Mouse (Mus musculus) C2C12 (cell line): Measurements from ENCODE around the gene Bcl2l13. TPM values are rescaled to one million over a fixed set of nuclear protein-coding genes. Genes with fewer than 3 reads are reported as not detected.
A peak's percentile ranks its signal among the peaks of the same experiment; 100 is the strongest.

ENCODE experiments used
- H3K27me3 ChIP-seq: one replicate; pipeline ENCODE4 v1.6.1; 2011; ENCODE audit not compliant: control insufficient read depth, insufficient read depth, insufficient read length
- H3K36me3 ChIP-seq: one replicate; pipeline ENCODE4 v1.6.1; 2011; ENCODE audit not compliant: control insufficient read depth, insufficient read depth
- H3K4me3 ChIP-seq: one replicate; pipeline ENCODE4 v1.5.1; 2011; ENCODE audit warnings: mild to moderate bottlenecking, control low read depth; ENCODE audit not compliant: poor library complexity, insufficient read depth, severe bottlenecking
- H3K79me2 ChIP-seq: one replicate; pipeline ENCODE4 v1.6.1; 2011; ENCODE audit not compliant: control insufficient read depth, insufficient read depth
- H3K79me3 ChIP-seq: one replicate; pipeline ENCODE4 v1.6.1; 2011; ENCODE audit warnings: low read depth, control low read depth
- H3ac ChIP-seq: one replicate; pipeline ENCODE3; 2011; ENCODE audit warnings: low read depth; ENCODE audit not compliant: control insufficient read depth, insufficient read length
- CEBPB ChIP-seq: IDR thresholded peaks from one replicate; pipeline ENCODE4 v1.6.1; 2011; ENCODE audit warnings: low read depth, mild to moderate bottlenecking, control low read depth, moderate library complexity
- CTCF ChIP-seq: IDR thresholded peaks from one replicate; pipeline ENCODE4 v1.5.1; 2011; ENCODE audit not compliant: control insufficient read depth, insufficient read depth, insufficient read length
- FOSL1 ChIP-seq: IDR thresholded peaks from one replicate; pipeline ENCODE4 v1.8.0; 2011; ENCODE audit warnings: mild to moderate bottlenecking, low read length; ENCODE audit not compliant: poor library complexity, insufficient read depth, severe bottlenecking
- MAX ChIP-seq: IDR thresholded peaks from one replicate; pipeline ENCODE4 v1.6.1; 2011; ENCODE audit warnings: mild to moderate bottlenecking, control low read depth
- MYOD1 ChIP-seq: IDR thresholded peaks from one replicate; pipeline ENCODE4 v1.6.1; 2011; ENCODE audit warnings: low read depth; ENCODE audit not compliant: control insufficient read depth, insufficient read length
- MYOG ChIP-seq: IDR thresholded peaks from one replicate; pipeline ENCODE4 v1.6.1; 2011; ENCODE audit not compliant: control insufficient read depth, insufficient read length; ENCODE audit errors: extremely low read depth
- USF1 ChIP-seq: IDR thresholded peaks from one replicate; pipeline ENCODE4 v1.6.1; 2011; ENCODE audit warnings: low read depth, mild to moderate bottlenecking, control low read depth, moderate library complexity
- polyA plus RNA-seq: library from polyadenylated mRNA; unstranded; fragments of >200 nt; fragmentation: generic; extraction: Trizol; gene quantifications from one replicate; pipeline ENCODE4 v1.2.1, GENCODE M21; 2012; ENCODE audit warnings: missing spikeins

The Bcl2l13 gene
- polyA plus RNA-seq, 1 experiment, result 24.6 TPM

- Histone ChIP-seq H3K27me3 (no peaks in the 10 kb centered on the region), H3K79me2 (peaks cover 88% of the 10 kb centered on the region), H3K4me3 (no peak overlapping the region), H3K79me3 (peaks cover 77% of the 10 kb centered on the region), H3ac (no peak overlapping the region), H3K36me3 (peaks cover 49% of the 10 kb centered on the region)
- TF ChIP-seq USF1 (no peak), CTCF (no peak), MYOD1 (no peak)
These were observed 73.5 kb downstream of the Bcl2l13 start for GRCm38 (mm10) chr6:120909501-120909900.

GRCm38 (mm10) chr6:120911213-120912007 lies 75.4 kb downstream of the Bcl2l13 start:
- TF ChIP-seq MYOD1 (no peak), USF1 (no peak), CTCF (no peak), CEBPB (no peak), MYOG (no peak), FOSL1 (no peak), MAX (no peak)
- H3ac ChIP-seq, result no peak overlapping the region

GRCm38 (mm10) chr6:120912931-120913330 lies 76.9 kb downstream of the Bcl2l13 start:
- H3K36me3 ChIP-seq, result peaks cover 35% of the 10 kb centered on the region
- peaks cover 73% of the 10 kb centered on the region for H3K79me2 ChIP-seq
- H3ac ChIP-seq, result no peak overlapping the region
- no peaks in the 10 kb centered on the region for H3K27me3 ChIP-seq
- TF ChIP-seq CTCF (no peak), MAX (no peak), CEBPB (no peak), MYOD1 (no peak), FOSL1 (no peak), USF1 (no peak), MYOG (no peak)
- H3K4me3 ChIP-seq, result no peak overlapping the region
- peaks cover 64% of the 10 kb centered on the region for H3K79me3 ChIP-seq

More at GRCm38 (mm10) chr6:120911213-120912007, 75.4 kb downstream of the Bcl2l13 start:
- Histone ChIP-seq H3K27me3 (no peaks in the 10 kb centered on the region), H3K36me3 (peaks cover 35% of the 10 kb centered on the region), H3K79me2 (peaks cover 87% of the 10 kb centered on the region), H3K4me3 (no peak overlapping the region), H3K79me3 (peaks cover 79% of the 10 kb centered on the region)

GRCm38 (mm10) chr6:120913783-120914182 lies 77.8 kb downstream of the Bcl2l13 start:
- Histone ChIP-seq H3ac (no peak overlapping the region), H3K79me2 (peaks cover 73% of the 10 kb centered on the region), H3K36me3 (peaks cover 35% of the 10 kb centered on the region), H3K27me3 (no peaks in the 10 kb centered on the region), H3K4me3 (no peak overlapping the region), H3K79me3 (peaks cover 63% of the 10 kb centered on the region)
- TF ChIP-seq MYOG, result no peak
- TF ChIP-seq USF1, result no peak
- TF ChIP-seq MYOD1, result no peak
- no peak for TF ChIP-seq CTCF

- peaks cover 70% of the 10 kb centered on the region for H3K79me2 ChIP-seq
These were observed 78.5 kb downstream of the Bcl2l13 start for GRCm38 (mm10) chr6:120914533-120914910.

More at GRCm38 (mm10) chr6:120914533-120914910, 78.5 kb downstream of the Bcl2l13 start:
- Histone ChIP-seq H3K36me3 (peaks cover 33% of the 10 kb centered on the region), H3K79me3 (peaks cover 61% of the 10 kb centered on the region), H3K4me3 (peak overlapping the region; percentile 82), H3ac (peak overlapping the region; percentile 8), H3K27me3 (no peaks in the 10 kb centered on the region)
- TF ChIP-seq FOSL1 (no peak), CTCF (no peak), MYOG (no peak), USF1 (no peak), MAX (no peak), MYOD1 (peak; percentile 7), CEBPB (no peak)
